Mouse (Mus musculus): ENCODE measurements around the gene Dedd2. TPM values are rescaled to one million over a fixed set of nuclear protein-coding genes. Genes with fewer than 3 reads are reported as not detected.

Dedd2 gene
- polyA plus RNA-seq, 1 experiment from 2014 or later, result 11.0 TPM

DNA sequence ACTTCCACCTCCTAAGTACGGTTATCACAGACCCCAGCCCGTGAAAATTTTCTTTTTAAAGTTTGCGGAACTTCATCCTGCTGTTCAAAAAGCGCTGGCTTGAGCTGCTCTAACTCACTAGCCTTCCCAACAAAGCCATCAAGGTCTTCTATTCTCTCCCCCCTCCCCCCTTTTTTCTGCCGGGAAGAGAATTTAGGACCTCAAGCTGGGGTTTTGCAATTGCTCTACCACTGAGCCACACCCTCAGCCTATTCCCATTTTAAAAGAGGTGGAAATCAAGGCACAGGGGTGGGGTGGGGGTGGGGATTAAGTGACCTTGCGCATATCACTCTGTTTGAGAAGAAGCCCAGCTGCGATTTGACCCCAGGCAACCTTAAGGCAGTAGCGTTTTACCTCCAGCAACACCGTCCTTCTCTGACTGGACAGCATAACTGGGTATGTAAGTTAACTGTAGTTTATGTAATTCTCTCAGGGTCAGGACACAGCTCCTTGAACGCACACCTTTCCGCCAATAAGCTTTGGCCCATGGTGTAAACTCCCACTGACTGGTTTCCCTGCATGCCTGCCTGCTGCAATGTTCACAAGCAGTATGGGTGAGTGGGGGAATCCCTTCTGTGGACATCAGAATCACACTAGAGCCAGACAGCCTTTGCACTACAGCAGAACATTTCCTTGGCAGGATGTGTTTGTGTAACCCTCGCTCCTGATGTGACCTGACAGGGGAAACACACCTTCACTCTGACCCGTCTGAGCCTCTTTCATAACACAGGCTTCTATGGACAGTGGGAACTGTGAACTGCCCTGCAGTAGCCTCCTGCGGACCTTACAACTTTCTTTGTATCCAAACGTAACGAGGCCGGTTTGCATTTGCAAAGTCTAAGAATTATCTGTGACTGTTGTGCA is 43.8 kb upstream of the Dedd2 start:
- no peaks in the 10 kb centered on the region for H3K9me3 ChIP-seq (ENCODE audit: control insufficient read depth, low read length)
- H3K4me3 ChIP-seq (ENCODE audit: low read depth, low read length), result no peak overlapping the region
- WGBS, result 19% methylated on average over 17 of the region's 17 CpGs
- DNase-seq (ENCODE audit: low spot score) (no peak), ATAC-seq (ENCODE audit: insufficient read depth, low FRiP score, low TSS enrichment) (no peak)
- no peak overlapping the region for H3K4me2 ChIP-seq (ENCODE audit: low read depth)
- no peak overlapping the region for H3K27ac ChIP-seq (ENCODE audit: low read depth, low read length)
- H3K36me3 ChIP-seq (ENCODE audit: control insufficient read depth, insufficient read depth, low read length), result no peaks in the 10 kb centered on the region
- H3K4me1 ChIP-seq (ENCODE audit: control insufficient read depth, insufficient read depth, low read length), result 0 out of 2 replicates have a peak, but pooled peaks cover 6% of the 10 kb centered on the region
- H3K9ac ChIP-seq (ENCODE audit: low read length), result no peak overlapping the region
- no peaks in the 10 kb centered on the region for H3K27me3 ChIP-seq (ENCODE audit: control insufficient read depth, insufficient read depth, low read length)

DNA sequence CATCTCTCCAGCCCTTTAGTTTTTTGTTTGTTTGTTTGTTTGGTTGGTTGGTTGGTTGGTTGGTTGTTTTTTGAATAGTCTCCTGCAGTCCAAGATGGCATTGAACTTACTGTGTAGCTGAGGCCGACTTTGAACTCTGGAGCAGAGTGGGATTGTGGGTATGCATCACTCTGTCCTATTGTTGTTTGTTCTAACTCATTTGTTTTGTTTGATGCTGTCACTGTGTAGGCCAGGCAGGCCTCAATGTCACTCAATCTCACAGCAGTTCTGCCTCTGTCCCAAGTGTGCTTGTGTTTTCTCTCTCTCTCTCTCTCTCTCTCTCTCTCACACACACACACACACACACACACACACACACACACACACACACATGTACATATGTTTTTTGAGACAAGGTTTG is 41.5 kb upstream of the Dedd2 start:
- ATAC-seq (ENCODE audit: insufficient read depth, low FRiP score, low TSS enrichment), result no peak
- H3K9ac ChIP-seq (ENCODE audit: low read length), result no peak overlapping the region
- WGBS, result 75% methylated on average over 1 of the region's 1 CpGs
- H3K27me3 ChIP-seq (ENCODE audit: control insufficient read depth, insufficient read depth, low read length), result no peaks in the 10 kb centered on the region
- H3K27ac ChIP-seq (ENCODE audit: low read depth, low read length), result no peak overlapping the region
- no peak overlapping the region for H3K4me3 ChIP-seq (ENCODE audit: low read depth, low read length)
- DNase-seq (ENCODE audit: low spot score), result no peak
- no peaks in the 10 kb centered on the region for H3K4me1 ChIP-seq (ENCODE audit: control insufficient read depth, insufficient read depth, low read length)
- no peak overlapping the region for H3K4me2 ChIP-seq (ENCODE audit: low read depth)
- H3K9me3 ChIP-seq (ENCODE audit: control insufficient read depth, low read length), result no peaks in the 10 kb centered on the region
- no peaks in the 10 kb centered on the region for H3K36me3 ChIP-seq (ENCODE audit: control insufficient read depth, insufficient read depth, low read length)

DNA sequence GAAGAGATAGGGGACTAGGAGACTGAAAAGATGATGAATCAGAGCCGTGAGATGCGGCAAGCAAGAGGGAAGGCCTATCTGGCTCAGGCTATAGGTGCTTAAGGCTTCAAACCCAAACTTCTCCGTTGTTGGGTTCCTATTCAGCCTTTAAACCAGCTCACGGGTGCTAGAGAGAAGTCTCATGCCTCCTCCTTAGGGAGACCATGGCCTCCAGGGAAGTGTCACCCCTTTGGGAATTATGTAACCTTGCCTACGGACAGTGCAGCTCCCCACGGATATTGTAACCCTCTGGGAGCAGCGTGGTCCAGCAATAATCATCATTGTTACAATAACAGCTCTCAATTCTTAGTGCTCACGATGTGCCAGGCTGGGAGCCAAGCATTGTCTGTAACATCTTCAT is 31.4 kb upstream of the Dedd2 start:
- Histone ChIP-seq H3K36me3 (ENCODE audit: control insufficient read depth, insufficient read depth, low read length) (no peaks in the 10 kb centered on the region), H3K9me3 (ENCODE audit: control insufficient read depth, low read length) (no peaks in the 10 kb centered on the region), H3K4me3 (ENCODE audit: low read depth, low read length) (peak overlapping the region; percentile 92; the same call in 1 of the 2 replicates), H3K27me3 (ENCODE audit: control insufficient read depth, insufficient read depth, low read length) (no peaks in the 10 kb centered on the region), H3K27ac (ENCODE audit: low read depth, low read length) (peak overlapping the region; percentile 93), H3K4me2 (ENCODE audit: low read depth) (peak overlapping the region; percentile 92), H3K4me1 (ENCODE audit: control insufficient read depth, insufficient read depth, low read length) (peaks cover 30% of the 10 kb centered on the region), H3K9ac (ENCODE audit: low read length) (peak overlapping the region; percentile 54)
- DNase-seq (ENCODE audit: low spot score) (no peak), ATAC-seq (ENCODE audit: insufficient read depth, low FRiP score, low TSS enrichment) (no peak)
- WGBS, result 15% methylated on average over 8 of the region's 8 CpGs

DNA sequence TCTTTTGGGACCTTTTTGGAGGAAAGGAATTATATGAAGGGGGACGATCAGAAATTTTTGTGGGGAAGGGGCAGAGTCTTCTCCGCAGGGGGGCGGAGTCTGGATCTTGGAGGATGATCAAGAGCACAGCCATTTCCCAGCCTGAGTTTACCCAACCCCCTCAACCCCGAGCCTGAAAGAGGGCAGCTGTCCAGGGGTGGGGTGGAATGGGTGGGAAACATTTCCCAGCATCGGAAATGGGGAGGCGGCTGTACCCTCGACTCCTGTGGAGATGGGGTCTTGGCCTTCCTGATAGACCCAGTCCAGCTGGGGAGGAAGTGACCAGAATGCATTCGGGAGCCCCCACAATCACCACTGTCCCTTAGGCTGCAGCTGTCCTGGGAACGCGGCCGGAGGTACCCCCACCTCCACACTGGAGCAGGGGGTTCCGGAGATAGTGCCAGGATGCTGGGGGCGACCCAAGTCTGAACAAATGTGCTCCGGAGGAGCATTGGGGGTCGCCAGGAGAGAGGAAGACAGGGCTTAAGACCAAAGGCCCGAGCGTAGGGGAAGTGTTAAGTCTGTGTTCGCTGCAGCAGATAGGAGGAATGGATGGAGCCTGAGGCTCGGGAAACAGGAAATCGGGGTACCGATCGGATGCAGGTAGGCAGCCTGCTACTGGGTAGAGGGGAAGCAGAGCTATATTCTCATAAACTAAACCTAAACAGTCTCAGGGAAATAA is 30.8 kb upstream of the Dedd2 start:
- Histone ChIP-seq H3K9ac (ENCODE audit: low read length) (peak overlapping the region; percentile 54), H3K36me3 (ENCODE audit: control insufficient read depth, insufficient read depth, low read length) (no peaks in the 10 kb centered on the region), H3K9me3 (ENCODE audit: control insufficient read depth, low read length) (no peaks in the 10 kb centered on the region), H3K4me2 (ENCODE audit: low read depth) (peak overlapping the region; percentile 92), H3K4me1 (ENCODE audit: control insufficient read depth, insufficient read depth, low read length) (peaks cover 34% of the 10 kb centered on the region), H3K27me3 (ENCODE audit: control insufficient read depth, insufficient read depth, low read length) (no peaks in the 10 kb centered on the region), H3K27ac (ENCODE audit: low read depth, low read length) (peak overlapping the region; percentile 93), H3K4me3 (ENCODE audit: low read depth, low read length) (peak overlapping the region; percentile 92)
- 2% methylated on average over 22 of the region's 22 CpGs for WGBS
- DNase-seq (ENCODE audit: low spot score) (peak; percentile 63), ATAC-seq (ENCODE audit: insufficient read depth, low FRiP score, low TSS enrichment) (peak; percentile 14; the same call in 1 of the 2 replicates)

DNA sequence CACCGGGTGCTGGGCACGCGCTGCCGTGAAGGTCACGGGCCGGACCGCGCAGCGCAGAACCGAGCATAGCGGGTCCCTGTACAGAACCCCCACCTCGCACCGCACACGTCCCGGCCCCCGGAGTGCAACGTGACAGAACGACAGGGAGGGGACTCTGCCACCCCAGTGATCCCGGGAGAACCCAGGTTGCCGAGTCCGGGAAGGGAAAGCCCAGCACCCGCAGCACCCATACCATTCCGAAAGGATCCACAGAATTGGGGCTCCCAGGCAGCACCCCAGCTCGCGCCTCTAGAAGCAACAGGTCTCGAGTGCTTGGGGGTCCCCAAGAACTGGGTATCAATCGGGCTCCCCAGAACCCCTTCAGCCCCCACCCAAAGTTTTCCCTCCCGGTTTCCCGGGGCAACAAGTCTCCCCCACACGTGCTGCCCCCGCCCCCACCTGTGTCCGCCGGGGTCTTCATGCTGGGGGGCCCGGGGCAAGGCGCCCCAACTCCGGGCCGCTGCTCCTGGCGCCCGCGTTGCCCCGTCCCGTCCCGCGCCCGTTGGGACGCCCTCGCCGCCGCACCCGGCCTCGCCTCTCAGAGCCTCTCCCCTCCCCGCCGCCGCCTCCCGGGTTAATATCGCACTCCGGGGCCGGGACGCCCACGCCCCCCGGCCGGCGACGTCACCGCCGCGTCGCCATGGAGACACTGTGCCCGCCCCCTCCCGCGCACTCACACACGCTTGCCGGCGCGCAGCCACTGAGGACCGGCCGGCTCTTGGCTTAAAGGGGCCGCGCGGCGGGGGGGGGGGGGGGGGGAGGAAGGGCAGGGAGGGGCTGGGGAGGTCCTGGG is 29.9 kb upstream of the Dedd2 start, which contains the start of gene Erf:
Erf (minus strand) TSS at position 621 of the 832 bp plus-strand sequence.
- DNase-seq (ENCODE audit: low spot score) (peak; percentile 93), ATAC-seq (ENCODE audit: insufficient read depth, low FRiP score, low TSS enrichment) (peak; percentile 74)
- Histone ChIP-seq H3K9me3 (ENCODE audit: control insufficient read depth, low read length) (no peaks in the 10 kb centered on the region), H3K4me1 (ENCODE audit: control insufficient read depth, insufficient read depth, low read length) (peaks cover 34% of the 10 kb centered on the region), H3K4me2 (ENCODE audit: low read depth) (peak within 1 kb of the TSS; percentile 92), H3K4me3 (ENCODE audit: low read depth, low read length) (peak within 1 kb of the TSS; percentile 92), H3K27ac (ENCODE audit: low read depth, low read length) (peak within 1 kb of the TSS; percentile 93), H3K27me3 (ENCODE audit: control insufficient read depth, insufficient read depth, low read length) (no peaks in the 10 kb centered on the region), H3K9ac (ENCODE audit: low read length) (peak within 1 kb of the TSS; percentile 78), H3K36me3 (ENCODE audit: control insufficient read depth, insufficient read depth, low read length) (no peaks in the 10 kb centered on the region; the same call in 1 of the 2 replicates)
- under 1% methylated on average over 46 of the region's 81 CpGs for WGBS

DNA sequence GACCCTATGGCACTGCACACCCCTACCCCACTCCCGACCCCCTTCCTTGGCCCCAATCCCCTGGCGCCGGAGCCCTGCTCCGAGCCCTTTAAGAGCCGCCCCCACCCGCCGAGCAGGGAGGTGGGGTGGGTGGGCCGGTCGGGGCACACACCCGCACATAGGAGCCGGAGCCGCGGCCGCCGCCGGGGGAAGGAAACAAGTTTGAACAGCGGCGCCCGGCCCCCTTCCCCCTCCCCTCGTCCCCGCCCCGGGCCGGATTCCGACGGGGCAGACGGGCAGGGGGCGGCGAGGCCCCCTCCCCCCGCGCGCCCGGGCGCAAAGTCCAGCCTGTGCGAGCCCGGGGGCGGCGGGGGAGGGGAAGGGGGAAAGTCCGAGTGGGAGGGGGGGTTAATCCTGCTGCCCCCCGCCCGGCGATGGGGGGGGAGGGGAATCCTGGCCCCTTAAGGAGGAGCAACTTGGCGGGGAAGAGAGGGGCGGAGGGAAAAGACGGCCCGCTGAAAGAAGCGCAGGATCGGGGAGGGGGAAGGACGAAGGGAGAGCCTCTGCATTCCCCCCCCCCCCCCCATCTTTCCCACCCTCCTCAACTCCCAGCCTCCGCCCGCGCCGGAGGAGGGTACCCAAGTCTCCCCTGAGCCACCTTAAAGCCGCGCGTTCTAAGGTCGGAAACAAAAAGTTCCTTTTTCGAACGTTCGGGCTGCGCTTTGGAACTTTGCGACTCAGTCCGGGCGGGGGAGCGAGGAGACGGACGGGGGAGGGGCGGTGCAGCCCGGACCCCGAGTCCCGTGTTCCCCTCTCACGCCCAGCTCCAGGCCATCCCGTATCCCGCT is 29.1 kb upstream of the Dedd2 start:
- Histone ChIP-seq H3K4me1 (ENCODE audit: control insufficient read depth, insufficient read depth, low read length) (peaks cover 34% of the 10 kb centered on the region), H3K9ac (ENCODE audit: low read length) (peak overlapping the region; percentile 78), H3K4me2 (ENCODE audit: low read depth) (peak overlapping the region; percentile 92), H3K27me3 (ENCODE audit: control insufficient read depth, insufficient read depth, low read length) (no peaks in the 10 kb centered on the region), H3K27ac (ENCODE audit: low read depth, low read length) (peak overlapping the region; percentile 93), H3K36me3 (ENCODE audit: control insufficient read depth, insufficient read depth, low read length) (peaks cover 1% of the 10 kb centered on the region), H3K9me3 (ENCODE audit: control insufficient read depth, low read length) (no peaks in the 10 kb centered on the region), H3K4me3 (ENCODE audit: low read depth, low read length) (peak overlapping the region; percentile 92)
- peak; percentile 87 for DNase-seq (ENCODE audit: low spot score)
- under 1% methylated on average over 37 of the region's 73 CpGs for WGBS
- ATAC-seq (ENCODE audit: insufficient read depth, low FRiP score, low TSS enrichment), result peak; percentile 44

DNA sequence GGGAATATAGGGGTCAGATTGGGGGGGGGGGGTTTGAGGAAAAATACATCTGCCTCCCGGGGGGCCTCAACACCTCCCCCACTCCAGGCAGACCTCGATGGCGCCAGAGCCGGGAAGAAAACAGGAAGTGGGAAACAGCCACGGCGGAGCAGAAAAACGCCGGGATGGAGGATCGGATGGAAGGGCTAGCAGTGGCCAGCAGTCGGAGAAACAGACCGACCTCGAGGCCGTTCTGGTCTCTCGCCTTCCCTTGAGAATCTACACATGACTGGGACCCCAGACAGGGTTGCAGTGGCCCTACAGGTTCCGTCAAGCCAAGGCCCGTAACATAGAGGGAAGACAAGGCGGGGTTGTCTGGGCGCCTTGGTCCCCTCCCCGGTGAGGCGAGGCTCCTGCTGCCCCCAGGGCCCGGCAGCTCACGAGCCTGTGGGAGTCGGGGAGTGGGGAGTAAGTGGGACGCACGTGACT is 28.5 kb upstream of the Dedd2 start:
- Histone ChIP-seq H3K4me1 (ENCODE audit: control insufficient read depth, insufficient read depth, low read length) (peaks cover 34% of the 10 kb centered on the region), H3K9ac (ENCODE audit: low read length) (peak overlapping the region; percentile 78), H3K36me3 (ENCODE audit: control insufficient read depth, insufficient read depth, low read length) (peaks cover 5% of the 10 kb centered on the region), H3K4me3 (ENCODE audit: low read depth, low read length) (peak overlapping the region; percentile 92), H3K27me3 (ENCODE audit: control insufficient read depth, insufficient read depth, low read length) (no peaks in the 10 kb centered on the region), H3K4me2 (ENCODE audit: low read depth) (peak overlapping the region; percentile 92), H3K9me3 (ENCODE audit: control insufficient read depth, low read length) (no peaks in the 10 kb centered on the region), H3K27ac (ENCODE audit: low read depth, low read length) (peak overlapping the region; percentile 93)
- no peak for DNase-seq (ENCODE audit: low spot score)
- no peak for ATAC-seq (ENCODE audit: insufficient read depth, low FRiP score, low TSS enrichment)
- 0% methylated on average over 24 of the region's 25 CpGs for WGBS

Data from neural tube, embryonic 11.5 days (tissue).